Mouse (Mus musculus): ENCODE measurements at regions not wholly inside any gene's neighbourhood (a gene's known extent, or its start where the extent isn't known, plus 50 kb on each side); places are given as distances from the start of the nearest gene placed in this dataset.

- H3K4me1 ChIP-seq = no peaks in the 10 kb centered on the region
- H3K27ac ChIP-seq (replicated peaks) = no peak overlapping the region
- H3K4me3 ChIP-seq = no peak overlapping the region
- no peak overlapping the region for H3K9ac ChIP-seq
- H3K27me3 ChIP-seq (replicated peaks) = 0 out of 2 replicates have a peak, but pooled peaks cover 3% of the 10 kb centered on the region
- no peaks in the 10 kb centered on the region for H3K9me3 ChIP-seq
- ATAC-seq (ENCODE audit: extremely low read depth, insufficient number of reproducible peaks, low FRiP score, low TSS enrichment) = no peak
- 73% methylated on average over 4 of the region's 4 CpGs for WGBS
- H3K4me2 ChIP-seq = no peak overlapping the region
- H3K36me3 ChIP-seq = no peaks in the 10 kb centered on the region
Measured at GRCm38 (mm10) chr16:49982180-49982579, 181.8 kb downstream of the Cd47 start.

GRCm38 (mm10) chr16:49985082-49986076 is 185.0 kb downstream of the Cd47 start:
- H3K36me3 ChIP-seq = no peaks in the 10 kb centered on the region
- no peak overlapping the region for H3K4me3 ChIP-seq
- ATAC-seq (ENCODE audit: extremely low read depth, insufficient number of reproducible peaks, low FRiP score, low TSS enrichment) = no peak
- H3K27me3 ChIP-seq (replicated peaks) = 0 out of 2 replicates have a peak, but pooled peaks cover 3% of the 10 kb centered on the region
- 62% methylated on average over 14 of the region's 14 CpGs for WGBS
- H3K27ac ChIP-seq (replicated peaks) = no peak overlapping the region
- H3K4me2 ChIP-seq = no peak overlapping the region
- no peaks in the 10 kb centered on the region for H3K9me3 ChIP-seq
- H3K4me1 ChIP-seq = no peaks in the 10 kb centered on the region
- H3K9ac ChIP-seq = no peak overlapping the region

GRCm38 (mm10) chr16:49986954-49987353 is 186.6 kb downstream of the Cd47 start:
- H3K4me2 ChIP-seq = no peak overlapping the region
- 0 out of 2 replicates have a peak, but pooled peaks cover 3% of the 10 kb centered on the region for H3K27me3 ChIP-seq (replicated peaks)
- H3K9me3 ChIP-seq = no peaks in the 10 kb centered on the region
- H3K4me3 ChIP-seq = no peak overlapping the region
- no peak for ATAC-seq (ENCODE audit: extremely low read depth, insufficient number of reproducible peaks, low FRiP score, low TSS enrichment)
- no peaks in the 10 kb centered on the region for H3K4me1 ChIP-seq
- no peak overlapping the region for H3K9ac ChIP-seq
- WGBS = 62% methylated on average over 6 of the region's 6 CpGs
- H3K27ac ChIP-seq (replicated peaks) = no peak overlapping the region
- no peaks in the 10 kb centered on the region for H3K36me3 ChIP-seq

GRCm38 (mm10) chr16:49995822-49996221 is 195.5 kb downstream of the Cd47 start:
- H3K9ac ChIP-seq = no peak overlapping the region
- ATAC-seq (ENCODE audit: extremely low read depth, insufficient number of reproducible peaks, low FRiP score, low TSS enrichment) = no peak
- peaks cover 19% of the 10 kb centered on the region for H3K27me3 ChIP-seq (replicated peaks)
- no peak overlapping the region for H3K4me2 ChIP-seq
- no peak overlapping the region for H3K27ac ChIP-seq (replicated peaks)
- H3K9me3 ChIP-seq = no peaks in the 10 kb centered on the region
- no peak overlapping the region for H3K4me3 ChIP-seq
- 69% methylated on average over 3 of the region's 3 CpGs for whole genome bisulfite sequencing
- no peaks in the 10 kb centered on the region for H3K36me3 ChIP-seq
- H3K4me1 ChIP-seq = 0 out of 2 replicates have a peak, but pooled peaks cover 2% of the 10 kb centered on the region

DNA sequence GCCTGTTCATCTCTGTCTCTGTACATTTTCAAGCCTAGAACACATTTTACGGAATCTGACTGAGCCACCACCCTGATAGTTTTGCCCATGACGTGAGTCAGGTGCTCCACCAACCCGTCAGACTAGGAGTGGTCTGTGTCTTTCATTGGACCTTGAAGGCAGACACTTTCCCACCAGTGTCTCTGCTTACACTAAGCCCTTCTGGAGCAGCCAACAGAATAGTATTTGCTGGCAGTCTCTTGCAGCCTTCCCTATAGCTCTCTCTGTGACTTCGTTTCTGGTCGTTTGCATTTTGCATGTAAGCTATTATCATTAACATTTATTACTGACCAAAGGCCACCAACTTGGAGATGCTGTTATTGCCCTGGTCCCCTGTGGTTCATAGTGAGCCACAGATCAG is 196.3 kb downstream of the Cd47 start:
- H3K27me3 ChIP-seq (replicated peaks) = peaks cover 27% of the 10 kb centered on the region
- H3K4me3 ChIP-seq = no peak overlapping the region
- no peak for ATAC-seq (ENCODE audit: extremely low read depth, insufficient number of reproducible peaks, low FRiP score, low TSS enrichment)
- H3K9me3 ChIP-seq = no peaks in the 10 kb centered on the region
- no peak overlapping the region for H3K27ac ChIP-seq (replicated peaks)
- H3K4me2 ChIP-seq = no peak overlapping the region
- H3K4me1 ChIP-seq = 0 out of 2 replicates have a peak, but pooled peaks cover 4% of the 10 kb centered on the region
- no peaks in the 10 kb centered on the region for H3K36me3 ChIP-seq
- 73% methylated on average over 5 of the region's 5 CpGs for WGBS
- H3K9ac ChIP-seq = no peak overlapping the region

- H3K4me3 ChIP-seq = no peak overlapping the region
- H3K27me3 ChIP-seq (replicated peaks) = peaks cover 29% of the 10 kb centered on the region
- no peak overlapping the region for H3K4me2 ChIP-seq
- H3K27ac ChIP-seq (replicated peaks) = no peak overlapping the region
- H3K9me3 ChIP-seq = no peaks in the 10 kb centered on the region
- H3K4me1 ChIP-seq = 0 out of 2 replicates have a peak, but pooled peaks cover 4% of the 10 kb centered on the region
- H3K9ac ChIP-seq = no peak overlapping the region
- no peaks in the 10 kb centered on the region for H3K36me3 ChIP-seq
- no peak for ATAC-seq (ENCODE audit: extremely low read depth, insufficient number of reproducible peaks, low FRiP score, low TSS enrichment)
- 89% methylated on average over 7 of the region's 7 CpGs for WGBS
Measured at GRCm38 (mm10) chr16:49997040-49997439, 196.7 kb downstream of the Cd47 start.

DNA sequence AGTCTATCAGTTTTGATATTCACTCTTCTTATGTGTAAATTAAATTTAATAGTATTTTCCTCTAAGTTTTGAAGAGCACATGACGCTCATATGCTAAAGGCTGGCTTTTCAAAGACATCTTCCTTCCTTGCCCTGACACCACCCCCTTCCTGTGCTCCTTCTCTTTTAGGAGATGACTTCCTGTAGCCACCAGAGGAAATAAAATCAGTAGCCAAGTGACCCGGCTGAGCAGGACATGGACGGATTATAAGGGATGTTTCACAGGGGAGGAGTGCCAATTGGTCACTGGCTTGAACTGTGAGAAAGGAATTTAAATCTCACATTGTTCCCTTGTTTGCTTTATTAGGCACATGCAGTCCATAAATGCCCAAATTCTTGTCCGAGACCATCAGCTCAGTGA is 200.5 kb downstream of the Cd47 start:
- no peak overlapping the region for H3K4me2 ChIP-seq
- no peak overlapping the region for H3K9ac ChIP-seq
- WGBS = 51% methylated on average over 4 of the region's 4 CpGs
- no peak overlapping the region for H3K27ac ChIP-seq (replicated peaks)
- H3K27me3 ChIP-seq (replicated peaks) = peaks cover 44% of the 10 kb centered on the region
- no peak overlapping the region for H3K4me3 ChIP-seq
- H3K9me3 ChIP-seq = no peaks in the 10 kb centered on the region
- no peaks in the 10 kb centered on the region for H3K36me3 ChIP-seq
- ATAC-seq (ENCODE audit: extremely low read depth, insufficient number of reproducible peaks, low FRiP score, low TSS enrichment) = no peak
- 0 out of 2 replicates have a peak, but pooled peaks cover 4% of the 10 kb centered on the region for H3K4me1 ChIP-seq

- H3K27me3 ChIP-seq (replicated peaks) = peaks cover 51% of the 10 kb centered on the region
- H3K9ac ChIP-seq = no peak overlapping the region
- no peak overlapping the region for H3K4me2 ChIP-seq
- H3K27ac ChIP-seq (replicated peaks) = no peak overlapping the region
- 0 out of 2 replicates have a peak, but pooled peaks cover 4% of the 10 kb centered on the region for H3K4me1 ChIP-seq
- WGBS = 57% methylated on average over 3 of the region's 3 CpGs
- no peak overlapping the region for H3K4me3 ChIP-seq
- H3K36me3 ChIP-seq = no peaks in the 10 kb centered on the region
- ATAC-seq (ENCODE audit: extremely low read depth, insufficient number of reproducible peaks, low FRiP score, low TSS enrichment) = no peak
- H3K9me3 ChIP-seq = no peaks in the 10 kb centered on the region
Measured at GRCm38 (mm10) chr16:50001662-50002455, 201.5 kb downstream of the Cd47 start.

- Histone ChIP-seq H3K4me1 (0 out of 2 replicates have a peak, but pooled peaks cover 4% of the 10 kb centered on the region), H3K27ac (replicated peaks) (no peak overlapping the region), H3K4me2 (no peak overlapping the region), H3K36me3 (no peaks in the 10 kb centered on the region), H3K27me3 (replicated peaks) (peaks cover 51% of the 10 kb centered on the region), H3K9ac (no peak overlapping the region), H3K4me3 (no peak overlapping the region), H3K9me3 (no peaks in the 10 kb centered on the region)
- ATAC-seq (ENCODE audit: extremely low read depth, insufficient number of reproducible peaks, low FRiP score, low TSS enrichment) = no peak
- WGBS = 57% methylated on average over 3 of the region's 3 CpGs
Measured at GRCm38 (mm10) chr16:50002456-50002788, 202.1 kb downstream of the Cd47 start.

DNA sequence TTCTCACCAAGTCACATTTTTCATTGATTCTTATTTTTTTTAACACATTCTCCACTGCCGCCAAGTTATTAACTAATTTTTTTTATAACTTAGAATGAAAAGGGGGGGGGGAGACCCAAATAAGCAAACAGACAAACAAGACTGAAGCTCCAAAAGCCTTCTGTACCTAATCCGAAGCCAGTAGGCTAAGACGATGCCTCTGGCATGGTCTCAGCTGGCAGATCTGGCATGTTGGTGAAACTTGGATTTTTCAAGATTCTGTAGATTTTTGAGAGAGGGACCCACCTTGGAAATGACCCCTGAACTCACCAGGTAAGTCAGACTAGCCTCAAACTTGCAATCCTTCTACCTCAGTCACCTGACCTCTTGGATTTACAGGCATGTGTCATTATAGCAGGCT is 208.7 kb downstream of the Cd47 start:
- Histone ChIP-seq H3K4me3 (no peak overlapping the region), H3K4me1 (peaks cover 9% of the 10 kb centered on the region), H3K36me3 (no peaks in the 10 kb centered on the region), H3K27ac (replicated peaks) (no peak overlapping the region), H3K9ac (no peak overlapping the region), H3K27me3 (replicated peaks) (peaks cover 28% of the 10 kb centered on the region), H3K9me3 (no peaks in the 10 kb centered on the region), H3K4me2 (no peak overlapping the region)
- ATAC-seq (ENCODE audit: extremely low read depth, insufficient number of reproducible peaks, low FRiP score, low TSS enrichment) = no peak
- 82% methylated on average over 3 of the region's 3 CpGs for WGBS

DNA sequence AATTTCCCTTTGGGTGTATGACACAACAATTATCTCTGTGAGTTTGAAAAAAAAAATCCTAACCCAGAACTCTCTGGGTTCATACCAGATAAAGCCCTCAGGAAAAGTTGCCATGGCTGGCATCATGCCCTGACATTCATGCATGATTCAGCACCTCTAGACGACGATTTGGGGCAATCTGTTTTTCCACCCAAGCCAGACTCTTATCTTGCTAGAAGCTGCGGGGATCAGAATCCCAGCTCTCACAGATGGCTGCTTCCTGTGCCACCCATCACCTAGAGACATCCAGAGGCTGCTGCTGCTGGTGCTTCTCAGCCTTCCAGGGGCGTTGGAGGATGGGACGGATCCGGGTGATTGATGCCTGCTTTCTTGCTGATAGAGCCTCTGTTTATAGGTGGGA is 209.2 kb downstream of the Cd47 start:
- WGBS = 14% methylated on average over 6 of the region's 6 CpGs
- H3K9me3 ChIP-seq = no peaks in the 10 kb centered on the region
- no peak overlapping the region for H3K27ac ChIP-seq (replicated peaks)
- H3K4me3 ChIP-seq = no peak overlapping the region
- ATAC-seq (ENCODE audit: extremely low read depth, insufficient number of reproducible peaks, low FRiP score, low TSS enrichment) = no peak
- no peaks in the 10 kb centered on the region for H3K36me3 ChIP-seq
- no peak overlapping the region for H3K9ac ChIP-seq
- peaks cover 9% of the 10 kb centered on the region for H3K4me1 ChIP-seq
- H3K4me2 ChIP-seq = no peak overlapping the region
- H3K27me3 ChIP-seq (replicated peaks) = peaks cover 26% of the 10 kb centered on the region
